33 mouse cellular contexts compared by ENCODE assay signal in the genomic region with DNA sequence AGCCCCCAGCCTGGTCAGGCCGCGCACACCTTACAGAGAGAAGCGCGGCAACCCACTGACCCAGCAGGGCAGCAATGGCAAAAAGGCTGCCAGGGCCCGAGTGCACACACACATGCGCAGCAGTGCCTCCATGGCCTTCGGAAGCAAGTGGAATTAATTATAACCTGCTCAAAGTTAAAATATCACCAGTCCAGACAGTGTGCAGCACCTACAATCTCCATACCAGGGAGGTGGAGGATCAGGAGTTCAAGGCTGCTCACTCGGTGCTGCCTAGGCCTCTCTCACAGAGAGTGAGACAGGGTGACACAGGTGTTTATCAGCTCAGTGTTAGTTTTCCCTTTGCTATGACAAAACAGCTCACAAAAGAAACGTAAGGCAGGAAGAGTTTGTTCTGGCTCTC. TPM values are rescaled to one million over a fixed set of nuclear protein-coding genes. Genes with fewer than 3 reads are reported as not detected.
A peak's percentile ranks its signal among the peaks of the same experiment; 100 is the strongest.
DNase-seq lines count a peak whose midpoint lies in the region; ATAC-seq lines count a peak whose summit lies in the region.
"Had no signal": no experiment of that assay in that cellular context is flagged by ENCODE, and none has a peak within 500 bp of the region (broad histone marks: within the 10 kb centered on the region; RNA-seq: fewer than 3 reads in every experiment).

No protein-coding gene starts in this region.

- H3K4me1 ChIP-seq in liver, embryonic 15.5 days (replicated peaks), result 0 out of 2 replicates have a peak, but pooled peaks cover 3% of the 10 kb centered on the region
- no peaks in the 10 kb centered on the region for H3K4me1 ChIP-seq in liver, embryonic 11.5 days (replicated peaks; ENCODE audit: control insufficient read depth, insufficient read depth, low read length)
- H3K4me1 ChIP-seq in intestine, embryonic 15.5 days (replicated peaks), result peaks cover 20% of the 10 kb centered on the region

- no peak for DNase-seq in liver, embryonic 11.5 days (ENCODE audit: low spot score)
- DNase-seq in kidney, postnatal 25 days, result peak; percentile 31 to 56
- DNase-seq in adrenal gland, postnatal 10 days, result no peak
- DNase-seq in lung, postnatal 4 days, result no peak
- DNase-seq in frontal cortex, postnatal 36 days (ENCODE audit: low spot score in 2 of 2), result no peak
- DNase-seq: adrenal gland, postnatal 25 days; cerebellum, adult 11 months; cerebellum, adult 9-11 months; gastrocnemius, postnatal 25 days; heart, adult 18-20 months; heart, postnatal 10 days; layer of hippocampus, adult 9-11 months; left cerebral cortex, postnatal 4 days; lung, adult 18-20 months; lung, postnatal 10 days had no signal

- no peaks in the 10 kb centered on the region for H3K27me3 ChIP-seq in liver, embryonic 15.5 days
- H3K27me3 ChIP-seq in liver, embryonic 11.5 days (replicated peaks; ENCODE audit: control insufficient read depth, insufficient read depth, low read length), result no peaks in the 10 kb centered on the region
- H3K27me3 ChIP-seq in intestine, embryonic 15.5 days (replicated peaks), result no peaks in the 10 kb centered on the region
- H3K27me3 ChIP-seq: heart, embryonic 12.5 days; limb, embryonic 15.5 days; midbrain, embryonic 12.5 days had no signal

- 76% methylated on average over 9 of the region's 9 CpGs for WGBS in liver, embryonic 15.5 days (ENCODE audit: insufficient replicate concordance)
- 86% methylated on average over 9 of the region's 9 CpGs for WGBS in liver, embryonic 11.5 days
- WGBS in intestine, embryonic 15.5 days, result 78% methylated on average over 9 of the region's 9 CpGs

- ATAC-seq in liver, embryonic 15.5 days (ENCODE audit: insufficient read depth), result 0 out of 2 replicates have a peak, but pooled peaks have one; percentile 25
- no peak; the same call in 1 of the 2 replicates for ATAC-seq in liver, embryonic 11.5 days (replicated peaks; ENCODE audit: low FRiP score)
- ATAC-seq in intestine, embryonic 15.5 days, result peak; percentile 71
- ATAC-seq: forebrain, embryonic 16.5 days; hindbrain, postnatal 0 days had no signal

- no peak overlapping the region for H3K9ac ChIP-seq in liver, embryonic 15.5 days
- no peak overlapping the region for H3K9ac ChIP-seq in liver, embryonic 11.5 days (ENCODE audit: low read depth, low read length)
- no peak overlapping the region for H3K9ac ChIP-seq in intestine, embryonic 15.5 days
- H3K9ac ChIP-seq: heart, embryonic 12.5 days; limb, embryonic 15.5 days; midbrain, embryonic 12.5 days had no signal

- no peak overlapping the region for H3K4me2 ChIP-seq in liver, embryonic 15.5 days
- no peak overlapping the region for H3K4me2 ChIP-seq in liver, embryonic 11.5 days
- no peak overlapping the region for H3K4me2 ChIP-seq in intestine, embryonic 15.5 days (replicated peaks)
- H3K4me2 ChIP-seq: heart, embryonic 12.5 days; limb, embryonic 15.5 days; midbrain, embryonic 12.5 days had no signal

- no peak overlapping the region for H3K27ac ChIP-seq in liver, embryonic 15.5 days (replicated peaks)
- no peak overlapping the region for H3K27ac ChIP-seq in liver, embryonic 11.5 days (ENCODE audit: low read depth, low read length)
- peak overlapping the region; percentile 51 for H3K27ac ChIP-seq in intestine, embryonic 15.5 days
- H3K27ac ChIP-seq: forebrain, embryonic 10.5 days; hindbrain, embryonic 10.5 days; hindbrain, postnatal 0 days; limb, embryonic 15.5 days; midbrain, embryonic 12.5 days had no signal

- no peaks in the 10 kb centered on the region for H3K36me3 ChIP-seq in liver, embryonic 15.5 days (replicated peaks)
- no peaks in the 10 kb centered on the region for H3K36me3 ChIP-seq in liver, embryonic 11.5 days (ENCODE audit: control insufficient read depth, insufficient read depth, low read length)
- no peaks in the 10 kb centered on the region for H3K36me3 ChIP-seq in intestine, embryonic 15.5 days
- H3K36me3 ChIP-seq: limb, embryonic 15.5 days; midbrain, embryonic 12.5 days had no signal

- H3K9me3 ChIP-seq in liver, embryonic 15.5 days (replicated peaks), result no peaks in the 10 kb centered on the region
- H3K9me3 ChIP-seq in liver, embryonic 11.5 days (ENCODE audit: control insufficient read depth, low read length), result no peaks in the 10 kb centered on the region
- no peaks in the 10 kb centered on the region for H3K9me3 ChIP-seq in intestine, embryonic 15.5 days
- H3K9me3 ChIP-seq: forebrain, embryonic 10.5 days; hindbrain, embryonic 10.5 days; limb, embryonic 15.5 days; midbrain, embryonic 12.5 days had no signal

- no peak overlapping the region for H3K4me3 ChIP-seq in liver, embryonic 15.5 days (replicated peaks)
- no peak overlapping the region for H3K4me3 ChIP-seq in liver, embryonic 11.5 days (ENCODE audit: low read depth, low read length)
- no peak overlapping the region for H3K4me3 ChIP-seq in intestine, embryonic 15.5 days (replicated peaks)
- H3K4me3 ChIP-seq: forebrain, embryonic 10.5 days; heart, embryonic 12.5 days; hindbrain, embryonic 10.5 days; limb, embryonic 15.5 days; midbrain, embryonic 12.5 days had no signal

RNA-seq across cellular contexts. Expression of gene Cmtm3, which starts 26.5 kb away (rescaled TPM):
- polyA plus RNA-seq in liver, embryonic 15.5 days (2015; fragmentation: Nextera tagmentation; extraction: Ambion mirVana), result 17.6 and 18.5 TPM in 2 replicates
- 62.4 and 65.0 TPM in 2 replicates for polyA plus RNA-seq in liver, embryonic 11.5 days (2014; fragmentation: Nextera tagmentation; extraction: Ambion mirVana)
- polyA plus RNA-seq in intestine, embryonic 15.5 days (2015; fragmentation: Nextera tagmentation; extraction: Ambion mirVana), result 111 and 126 TPM in 2 replicates
- 10 to 100 TPM; 64.5 to 68.2 TPM for total RNA-seq in adrenal gland, postnatal 10 days (2021)

RNA-seq across cellular contexts. Expression of gene Cmtm4, which starts 29.9 kb away (rescaled TPM):
- polyA plus RNA-seq in liver, embryonic 15.5 days (2015; fragmentation: Nextera tagmentation; extraction: Ambion mirVana), result 0.38 and 0.64 TPM in 2 replicates
- polyA plus RNA-seq in liver, embryonic 11.5 days (2014; fragmentation: Nextera tagmentation; extraction: Ambion mirVana), result 1.2 and 1.3 TPM in 2 replicates
- 6.3 and 6.9 TPM in 2 replicates for polyA plus RNA-seq in intestine, embryonic 15.5 days (2015; fragmentation: Nextera tagmentation; extraction: Ambion mirVana)
- 10 to 100 TPM; 35.4 to 37.8 TPM for total RNA-seq in adrenal gland, postnatal 10 days (2021)

RNA-seq across cellular contexts. Expression of gene Cmtm2b, which starts 43.7 kb away (rescaled TPM):
- polyA plus RNA-seq in liver, embryonic 15.5 days (2015; fragmentation: Nextera tagmentation; extraction: Ambion mirVana), result not detected in 2 replicates
- polyA plus RNA-seq in liver, embryonic 11.5 days (2014; fragmentation: Nextera tagmentation; extraction: Ambion mirVana), result not detected in 2 replicates
- polyA plus RNA-seq in intestine, embryonic 15.5 days (2015; fragmentation: Nextera tagmentation; extraction: Ambion mirVana), result not detected in 2 replicates
- total RNA-seq in adrenal gland, postnatal 10 days (2021), result not detected
- total RNA-seq: adrenal gland, postnatal 25 days; gastrocnemius, postnatal 25 days; heart, adult 18-20 months; heart, postnatal 10 days; hindbrain, postnatal 0 days; left cerebral cortex, adult 8-10 months; left cerebral cortex, postnatal 4 days; megakaryocyte, adult 5-6 weeks had no signal
- polyA plus RNA-seq: brain, embryonic 14.5 days; C2C12; cortical plate, adult 2 months; embryonic facial prominence, embryonic 11.5 days; forebrain, embryonic 10.5 days; forebrain, embryonic 16.5 days; heart, embryonic 12.5 days; hindbrain, embryonic 10.5 days; hindbrain, postnatal 0 days; limb, embryonic 15.5 days; midbrain, embryonic 12.5 days; neural tube, embryonic 11.5 days; small intestine, adult 2 months had no signal

RNA-seq across cellular contexts. Expression of gene Gm11020, which starts 44.3 kb away (rescaled TPM):
- polyA plus RNA-seq in liver, embryonic 15.5 days (2015; fragmentation: Nextera tagmentation; extraction: Ambion mirVana), result not detected in 2 replicates
- polyA plus RNA-seq in liver, embryonic 11.5 days (2014; fragmentation: Nextera tagmentation; extraction: Ambion mirVana), result not detected in 2 replicates
- polyA plus RNA-seq in intestine, embryonic 15.5 days (2015; fragmentation: Nextera tagmentation; extraction: Ambion mirVana), result not detected in 2 replicates
- not detected for total RNA-seq in adrenal gland, postnatal 10 days (2021)
- total RNA-seq: adrenal gland, postnatal 25 days; gastrocnemius, postnatal 25 days; heart, adult 18-20 months; heart, postnatal 10 days; hindbrain, postnatal 0 days; left cerebral cortex, adult 8-10 months; left cerebral cortex, postnatal 4 days; megakaryocyte, adult 5-6 weeks had no signal
- polyA plus RNA-seq: brain, embryonic 14.5 days; C2C12; cortical plate, adult 2 months; embryonic facial prominence, embryonic 11.5 days; forebrain, embryonic 10.5 days; forebrain, embryonic 16.5 days; heart, embryonic 12.5 days; hindbrain, embryonic 10.5 days; hindbrain, postnatal 0 days; limb, embryonic 15.5 days; midbrain, embryonic 12.5 days; neural tube, embryonic 11.5 days; small intestine, adult 2 months; testis, adult 2 months had no signal

RNA-seq across cellular contexts. Expression of gene Cmtm1, which starts 55.8 kb away (rescaled TPM):
- not detected in 2 replicates for polyA plus RNA-seq in liver, embryonic 15.5 days (2015; fragmentation: Nextera tagmentation; extraction: Ambion mirVana)
- not detected in 2 replicates for polyA plus RNA-seq in liver, embryonic 11.5 days (2014; fragmentation: Nextera tagmentation; extraction: Ambion mirVana)
- polyA plus RNA-seq in intestine, embryonic 15.5 days (2015; fragmentation: Nextera tagmentation; extraction: Ambion mirVana), result not detected in 2 replicates
- under 1 TPM in 1 of 2 experiments, not detected in 1; 0.12 TPM for total RNA-seq in adrenal gland, postnatal 10 days (2021)
- total RNA-seq: gastrocnemius, postnatal 25 days; heart, adult 18-20 months; heart, postnatal 10 days; hindbrain, postnatal 0 days; left cerebral cortex, adult 8-10 months; left cerebral cortex, postnatal 4 days; megakaryocyte, adult 5-6 weeks had no signal
- polyA plus RNA-seq: C2C12; cortical plate, adult 2 months; embryonic facial prominence, embryonic 11.5 days; forebrain, embryonic 10.5 days; forebrain, embryonic 16.5 days; heart, embryonic 12.5 days; hindbrain, embryonic 10.5 days; hindbrain, postnatal 0 days; limb, embryonic 15.5 days; midbrain, embryonic 12.5 days; neural tube, embryonic 11.5 days; small intestine, adult 2 months had no signal

Comparison
In these comparisons a context has a peak if more than half of its experiments do, and no peak if none do; other contexts are left out.
1. DNase-seq: peak in kidney, postnatal 25 days (2 of 2); none in liver, embryonic 11.5 days (single experiment), adrenal gland, postnatal 10 days (single experiment), lung, postnatal 4 days (0 of 2) and frontal cortex, postnatal 36 days (0 of 2).